Mouse (Mus musculus) liver, embryonic 11.5 days (tissue): Measurements from ENCODE around the gene Nudt1. TPM values are rescaled to one million over a fixed set of nuclear protein-coding genes. Genes with fewer than 3 reads are reported as not detected.
"Not testable (repeated sequence)": the region's sequence is repeated elsewhere in the genome, so short reads cannot be mapped to it uniquely, and the experiment has no call there.

ENCODE experiments used
- ATAC-seq: fragments of 200-750 bp; cut with Nextera tagmentation; replicated peaks from 2 replicates; pipeline ENCODE4 v1.8.0; 2017; ENCODE audit warnings: moderate number of reproducible peaks, mild to moderate bottlenecking, moderate TSS enrichment, moderate library complexity; ENCODE audit not compliant: low FRiP score
- DNase-seq: peaks from one replicate; pipeline ENCODE4 v3.0.0-alpha.2; 2017; ENCODE audit warnings: low spot score
- H3K27ac ChIP-seq: fragments of 300-500 bp; sonication (generic); 2 replicates; pipeline ENCODE4 v1.5.1; 2014; ENCODE audit warnings: mild to moderate bottlenecking, low read depth, low read length, control low read depth
- H3K27me3 ChIP-seq: fragments of 300-500 bp; sonication (generic); replicated peaks from 2 replicates; pipeline ENCODE4 v1.6.1; 2014; ENCODE audit warnings: low read length, mixed read lengths; ENCODE audit not compliant: control insufficient read depth, insufficient read depth
- H3K36me3 ChIP-seq: fragments of 300-500 bp; sonication (generic); 2 replicates; pipeline ENCODE4 v1.6.1; 2014; ENCODE audit warnings: mild to moderate bottlenecking, low read length, moderate library complexity, mixed read lengths; ENCODE audit not compliant: control insufficient read depth, insufficient read depth
- H3K4me1 ChIP-seq: fragments of 300-500 bp; sonication (generic); replicated peaks from 2 replicates; pipeline ENCODE4 v1.6.1; 2014; ENCODE audit warnings: low read length, mixed read lengths; ENCODE audit not compliant: control insufficient read depth, insufficient read depth
- H3K4me2 ChIP-seq: fragments of 300-500 bp; sonication (generic); 2 replicates; pipeline ENCODE4 v1.6.1; 2014; ENCODE audit warnings: mild to moderate bottlenecking, control low read depth, moderate library complexity
- H3K4me3 ChIP-seq: fragments of 300-500 bp; sonication (generic); 2 replicates; pipeline ENCODE4 v1.5.1; 2014; ENCODE audit warnings: low read depth, low read length, control low read depth
- H3K9ac ChIP-seq: fragments of 300-500 bp; sonication (generic); 2 replicates; pipeline ENCODE4 v1.6.1; 2014; ENCODE audit warnings: low read depth, low read length, control low read depth
- H3K9me3 ChIP-seq: fragments of 300-500 bp; sonication (generic); 2 replicates; pipeline ENCODE4 v1.6.1; 2016; ENCODE audit warnings: low read length, inconsistent platforms, mixed read lengths; ENCODE audit not compliant: control insufficient read depth
- WGBS: fragments of 180-500 bp; shearing (Covaris S2); extraction: QIAGEN DNeasy Blood & Tissue Kit; methylation state at CpG from one replicate; pipeline ENCODE4 v1.1.7; 2014; 5-methylcytosine and 5-hydroxymethylcytosine counted together
- polyA plus RNA-seq: library from polyadenylated mRNA; unstranded; fragments of >200 nt; fragmentation: Nextera tagmentation; extraction: Ambion mirVana; gene quantifications from 2 replicates; pipeline ENCODE4 v1.2.1, GENCODE M21; 2014

Nudt1 gene
- polyA plus RNA-seq, 1 experiment from 2014 or later: 62.3 TPM

GRCm38 (mm10) chr5:140350731-140351497 lies 29.5 kb downstream of the Nudt1 start:
- H3K36me3 ChIP-seq: peaks cover 29% of the 10 kb centered on the region
- WGBS: 90% methylated on average over 8 of the region's 8 CpGs

GRCm38 (mm10) chr5:140352352-140352751 lies 30.9 kb downstream of the Nudt1 start:
- WGBS: 89% methylated on average over 6 of the region's 6 CpGs
- Histone ChIP-seq H3K9me3 (no peaks in the 10 kb centered on the region), H3K27ac (no peak overlapping the region), H3K9ac (no peak overlapping the region), H3K36me3 (peaks cover 29% of the 10 kb centered on the region), H3K27me3 (no peaks in the 10 kb centered on the region), H3K4me3 (no peak overlapping the region), H3K4me1 (peaks cover 4% of the 10 kb centered on the region; the same call in 1 of the 2 replicates), H3K4me2 (no peak overlapping the region)
- DNase-seq (no peak), ATAC-seq (no peak)

More at GRCm38 (mm10) chr5:140350731-140351497, 29.5 kb downstream of the Nudt1 start:
- Histone ChIP-seq H3K9ac (no peak overlapping the region), H3K27me3 (no peaks in the 10 kb centered on the region), H3K4me1 (peaks cover 4% of the 10 kb centered on the region; the same call in 1 of the 2 replicates), H3K27ac (no peak overlapping the region), H3K4me2 (no peak overlapping the region), H3K9me3 (no peaks in the 10 kb centered on the region), H3K4me3 (no peak overlapping the region)
- DNase-seq: no peak
- ATAC-seq: no peak

GRCm38 (mm10) chr5:140355934-140356333 lies 34.5 kb downstream of the Nudt1 start:
- Histone ChIP-seq H3K27ac (no peak overlapping the region), H3K9me3 (no peaks in the 10 kb centered on the region), H3K9ac (no peak overlapping the region), H3K27me3 (no peaks in the 10 kb centered on the region), H3K4me1 (no peaks in the 10 kb centered on the region), H3K4me3 (no peak overlapping the region), H3K36me3 (peaks cover 42% of the 10 kb centered on the region), H3K4me2 (no peak overlapping the region)
- 87% methylated on average over 11 of the region's 11 CpGs for WGBS
- ATAC-seq: no peak
- no peak for DNase-seq

GRCm38 (mm10) chr5:140357466-140357865 lies 36.0 kb downstream of the Nudt1 start:
- Histone ChIP-seq H3K9ac (no peak overlapping the region), H3K27me3 (no peaks in the 10 kb centered on the region), H3K4me2 (no peak overlapping the region), H3K9me3 (no peaks in the 10 kb centered on the region), H3K27ac (no peak overlapping the region), H3K36me3 (peaks cover 35% of the 10 kb centered on the region), H3K4me1 (no peaks in the 10 kb centered on the region), H3K4me3 (no peak overlapping the region)
- 85% methylated on average over 3 of the region's 3 CpGs for WGBS
- no peak for ATAC-seq
- no peak for DNase-seq

- no peak overlapping the region for H3K9ac ChIP-seq
- H3K36me3 ChIP-seq: peaks cover 16% of the 10 kb centered on the region; the same call in 1 of the 2 replicates
- ATAC-seq (no peak), DNase-seq (no peak)
- no peak overlapping the region for H3K4me3 ChIP-seq
- H3K27me3 ChIP-seq: no peaks in the 10 kb centered on the region
- H3K4me2 ChIP-seq: no peak overlapping the region
- H3K27ac ChIP-seq: no peak overlapping the region
- H3K9me3 ChIP-seq: no peaks in the 10 kb centered on the region
- H3K4me1 ChIP-seq: no peaks in the 10 kb centered on the region
- 79% methylated on average over 14 of the region's 14 CpGs for WGBS
Observed at GRCm38 (mm10) chr5:140359930-140360674, 38.6 kb downstream of the Nudt1 start.

- no peak overlapping the region for H3K27ac ChIP-seq
- H3K4me2 ChIP-seq: no peak overlapping the region
- peaks cover under 1% of the 10 kb centered on the region; the same call in 1 of the 2 replicates for H3K36me3 ChIP-seq
- no peak overlapping the region for H3K9ac ChIP-seq
- 88% methylated on average over 5 of the region's 5 CpGs for whole genome bisulfite sequencing
- no peaks in the 10 kb centered on the region for H3K27me3 ChIP-seq
- H3K9me3 ChIP-seq: no peaks in the 10 kb centered on the region
- no peak overlapping the region for H3K4me3 ChIP-seq
- H3K4me1 ChIP-seq: 0 out of 2 replicates have a peak, but pooled peaks cover 5% of the 10 kb centered on the region
- ATAC-seq (no peak), DNase-seq (no peak)
Observed at GRCm38 (mm10) chr5:140364415-140364814, 43.0 kb downstream of the Nudt1 start.

GRCm38 (mm10) chr5:140368126-140368525 lies 46.7 kb downstream of the Nudt1 start:
- not testable (repeated sequence) for H3K4me2 ChIP-seq, H3K27me3 ChIP-seq, H3K9me3 ChIP-seq, H3K27ac ChIP-seq, ATAC-seq, H3K9ac ChIP-seq, H3K36me3 ChIP-seq, DNase-seq, H3K4me3 ChIP-seq
- WGBS: 79% methylated on average over 2 of the region's 2 CpGs
- H3K4me1 ChIP-seq: peaks cover 30% of the 10 kb centered on the region

GRCm38 (mm10) chr5:140368926-140369325 lies 47.5 kb downstream of the Nudt1 start:
- 88% methylated on average over 4 of the region's 4 CpGs for WGBS
- Histone ChIP-seq H3K4me1 (peaks cover 30% of the 10 kb centered on the region), H3K4me3 (no peak overlapping the region), H3K36me3 (no peaks in the 10 kb centered on the region), H3K9me3 (no peaks in the 10 kb centered on the region), H3K27me3 (no peaks in the 10 kb centered on the region), H3K27ac (no peak overlapping the region), H3K4me2 (no peak overlapping the region), H3K9ac (no peak overlapping the region)
- ATAC-seq (no peak), DNase-seq (no peak)
